Mouse (Mus musculus) urinary bladder, postnatal 14 days (tissue): ENCODE measurements at regions not wholly inside any gene's neighbourhood (a gene's known extent, or its start where the extent isn't known, plus 50 kb on each side); places are given as distances from the start of the nearest gene placed in this dataset.

Experiments used
- DNase-seq: peaks from one replicate; pipeline ENCODE4 v3.0.0; 2021; ENCODE audit warnings: low spot score

- no peak for DNase-seq
Measured at GRCm38 (mm10) chr13:102258207-102258606, 435.2 kb upstream of the Cd180 start.

- DNase-seq, result no peak
Measured at GRCm38 (mm10) chr13:102273818-102274217, 419.5 kb upstream of the Cd180 start.

- no peak for DNase-seq
Measured at GRCm38 (mm10) chr13:102275296-102275695, 418.1 kb upstream of the Cd180 start.

- no peak for DNase-seq
Measured at GRCm38 (mm10) chr13:102276885-102277284, 416.5 kb upstream of the Cd180 start.

GRCm38 (mm10) chr13:102280198-102280597 lies 413.2 kb upstream of the Cd180 start:
- DNase-seq, result no peak

GRCm38 (mm10) chr13:102294451-102294850 lies 398.9 kb upstream of the Cd180 start:
- DNase-seq, result no peak

- no peak for DNase-seq
Measured at GRCm38 (mm10) chr13:102295079-102295478, 398.3 kb upstream of the Cd180 start.

GRCm38 (mm10) chr13:102307983-102308382 lies 385.4 kb upstream of the Cd180 start:
- DNase-seq, result no peak

GRCm38 (mm10) chr13:102312096-102312495 lies 381.3 kb upstream of the Cd180 start:
- peak; percentile 5 for DNase-seq

- no peak for DNase-seq
Measured at GRCm38 (mm10) chr13:102315921-102316692, 377.3 kb upstream of the Cd180 start.

- DNase-seq, result no peak
Measured at GRCm38 (mm10) chr13:102318891-102319404, 374.4 kb upstream of the Cd180 start.

- DNase-seq, result no peak
Measured at GRCm38 (mm10) chr13:102319453-102319852, 373.9 kb upstream of the Cd180 start.

- no peak for DNase-seq
Measured at GRCm38 (mm10) chr13:102323876-102324275, 369.5 kb upstream of the Cd180 start.

- DNase-seq, result no peak
Measured at GRCm38 (mm10) chr13:102326003-102326402, 367.4 kb upstream of the Cd180 start.

- no peak for DNase-seq
Measured at GRCm38 (mm10) chr13:102326544-102326943, 366.8 kb upstream of the Cd180 start.

GRCm38 (mm10) chr13:102333667-102334066 lies 359.7 kb upstream of the Cd180 start:
- no peak for DNase-seq

GRCm38 (mm10) chr13:102334131-102334534 lies 359.2 kb upstream of the Cd180 start:
- DNase-seq, result no peak

GRCm38 (mm10) chr13:102343236-102343635 lies 350.1 kb upstream of the Cd180 start:
- no peak for DNase-seq

- DNase-seq, result no peak
Measured at GRCm38 (mm10) chr13:102344606-102345269, 348.6 kb upstream of the Cd180 start.

GRCm38 (mm10) chr13:102349493-102349892 lies 343.9 kb upstream of the Cd180 start:
- DNase-seq, result no peak

- no peak for DNase-seq
Measured at GRCm38 (mm10) chr13:102352073-102352854, 341.1 kb upstream of the Cd180 start.

GRCm38 (mm10) chr13:102355569-102355968 lies 337.8 kb upstream of the Cd180 start:
- DNase-seq, result peak; percentile 49
